Mouse (Mus musculus) liver, adult 2 months (tissue): Measurements from ENCODE around the gene Mrpl50.
"Not testable (repeated sequence)": the region's sequence is repeated elsewhere in the genome, so short reads cannot be mapped to it uniquely, and the experiment has no call there.

Experiments
- CTCF ChIP-seq: fragments of 200-500 bp; IDR thresholded peaks from 2 replicates; pipeline ENCODE4 v1.5.1; 2011; ENCODE audit warnings: low read depth, low read length, control low read depth
- POLR2A ChIP-seq: fragments of 200-500 bp; IDR thresholded peaks from 2 replicates; pipeline ENCODE4 v1.6.1; 2011; ENCODE audit warnings: low read length, control low read depth; ENCODE audit not compliant: insufficient read depth; ENCODE audit errors: extremely low read depth

DNA sequence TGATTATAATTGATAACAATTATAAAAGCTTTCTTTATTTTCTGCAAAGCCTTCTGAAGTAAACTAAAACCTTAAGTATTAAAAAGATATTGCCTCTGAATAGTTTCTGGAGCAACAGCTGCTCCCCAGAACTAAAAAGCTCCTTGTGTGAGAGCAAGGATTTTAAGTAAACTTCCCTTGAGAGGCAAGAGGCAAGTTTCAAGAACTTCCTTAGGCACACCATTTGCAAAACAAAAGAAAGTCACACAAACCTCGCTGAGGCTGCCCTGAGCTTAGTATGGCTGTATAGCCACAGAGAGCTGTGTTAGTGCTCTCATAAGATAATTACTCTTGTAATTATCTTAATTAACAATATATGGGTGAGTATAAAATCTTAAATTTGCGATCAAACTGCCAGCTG, 41.9 kb downstream of the Mrpl50 start:
- TF ChIP-seq CTCF, POLR2A: not testable (repeated sequence)
